Mouse (Mus musculus) myocyte (in vitro differentiated cells): ENCODE results near the gene Tmem203.

Experiments used
- CEBPB ChIP-seq: IDR thresholded peaks from 2 replicates; pipeline ENCODE4 v1.6.1; 2011; ENCODE audit warnings: mild to moderate bottlenecking, moderate library complexity; ENCODE audit not compliant: poor library complexity, insufficient read depth, severe bottlenecking
- E2F4 ChIP-seq: IDR thresholded peaks from one replicate; pipeline ENCODE4 v1.6.1; 2011; ENCODE audit warnings: mild to moderate bottlenecking, control low read depth, moderate library complexity; ENCODE audit not compliant: insufficient read depth
- MAX ChIP-seq: IDR thresholded peaks from one replicate; pipeline ENCODE4 v1.6.1; 2011; ENCODE audit warnings: low read depth, mild to moderate bottlenecking, control low read depth
- MYOD1 ChIP-seq, 3 experiments: IDR thresholded peaks; one replicate each; pipeline ENCODE4 v1.6.1; 2011; ENCODE audit warnings: control low read depth in 2 of 3, low read depth in 2 of 3, mild to moderate bottlenecking in 2 of 3, moderate library complexity in 1 of 3; ENCODE audit not compliant: insufficient read length in 2 of 3, control insufficient read depth in 1 of 3
- MYOG ChIP-seq, 3 experiments: IDR thresholded peaks; one replicate each; pipeline ENCODE4 v1.6.1; 2011; ENCODE audit warnings: control low read depth in 2 of 3, low read depth in 2 of 3, mild to moderate bottlenecking in 2 of 3; ENCODE audit not compliant: insufficient read length in 2 of 3, control insufficient read depth in 1 of 3, insufficient read depth in 1 of 3
- POLR2A ChIP-seq: IDR thresholded peaks from one replicate; pipeline ENCODE4 v1.6.1; 2011; ENCODE audit warnings: low read depth, mild to moderate bottlenecking, control low read depth, moderate library complexity; ENCODE audit not compliant: insufficient read length
- POLR2AphosphoS2 ChIP-seq: IDR thresholded peaks from one replicate; pipeline ENCODE4 v1.6.1; 2011; ENCODE audit warnings: low read depth, control low read depth; ENCODE audit not compliant: insufficient read length
- REST ChIP-seq: IDR thresholded peaks from one replicate; pipeline ENCODE4 v1.6.1; 2011; ENCODE audit warnings: mild to moderate bottlenecking, control low read depth, moderate library complexity; ENCODE audit not compliant: insufficient read depth, insufficient read length
- SRF ChIP-seq: IDR thresholded peaks from one replicate; pipeline ENCODE4 v1.6.1; 2011; ENCODE audit warnings: low read depth; ENCODE audit not compliant: control insufficient read depth, insufficient read length
- TCF12 ChIP-seq: IDR thresholded peaks from one replicate; pipeline ENCODE4 v1.6.1; 2011; ENCODE audit warnings: mild to moderate bottlenecking, control low read depth; ENCODE audit not compliant: poor library complexity, insufficient read depth, severe bottlenecking
- TCF3 ChIP-seq: IDR thresholded peaks from one replicate; pipeline ENCODE4 v1.6.1; 2011; ENCODE audit warnings: low read depth, control low read depth; ENCODE audit not compliant: insufficient read length
- USF1 ChIP-seq: IDR thresholded peaks from one replicate; pipeline ENCODE4 v1.6.1; 2011; ENCODE audit warnings: low read depth, mild to moderate bottlenecking, control low read depth, moderate library complexity

DNA sequence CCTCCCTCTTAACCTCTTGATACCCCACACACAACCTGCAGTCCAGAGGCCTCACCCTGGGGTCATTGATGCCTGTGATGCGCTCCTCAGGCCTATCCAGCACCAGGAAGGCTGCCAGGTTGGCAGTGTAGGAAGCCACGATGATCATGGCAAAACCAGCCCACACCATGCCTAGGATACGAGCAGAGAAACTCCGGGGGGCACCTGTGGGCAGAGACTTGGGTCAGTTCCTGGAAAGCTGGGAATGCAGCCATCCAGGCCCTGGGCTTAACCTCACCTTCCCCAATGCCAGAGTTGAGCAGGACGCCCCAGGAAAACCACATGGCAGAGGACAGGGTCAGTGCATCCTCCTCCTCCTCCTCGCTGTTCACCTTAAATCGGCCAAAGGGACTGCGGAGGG is 41.9 kb downstream of the Tmem203 start:
- TF ChIP-seq MAX = no peak
- no peak for TF ChIP-seq POLR2A
- TF ChIP-seq MYOD1 (IDR thresholded peaks at IDR 0.05; ENCODE audit: control insufficient read depth in 1 of 3, insufficient read length in 2 of 3, low read depth in 2 of 3) = no peak
- TF ChIP-seq CEBPB = no peak
- no peak for TF ChIP-seq USF1
- TF ChIP-seq REST = no peak
- TF ChIP-seq TCF12 = no peak
- no peak for TF ChIP-seq POLR2AphosphoS2
- no peak for TF ChIP-seq SRF
- TF ChIP-seq TCF3 = no peak
- no peak for TF ChIP-seq E2F4
- TF ChIP-seq MYOG (IDR thresholded peaks at IDR 0.05; ENCODE audit: control insufficient read depth in 1 of 3, insufficient read depth in 1 of 3, insufficient read length in 2 of 3, low read depth in 2 of 3) = no peak
